Mouse (Mus musculus) embryonic facial prominence, embryonic 15.5 days (tissue): Measurements from ENCODE around the gene Hoxd4. TPM values are rescaled to one million over a fixed set of nuclear protein-coding genes. Genes with fewer than 3 reads are reported as not detected.

ENCODE experiments used
- ATAC-seq: fragments of 200-750 bp; cut with Nextera tagmentation; 2 replicates; pipeline ENCODE4 v1.8.0; 2017; ENCODE audit warnings: low read depth, moderate TSS enrichment; ENCODE audit not compliant: insufficient number of reproducible peaks, low FRiP score, low TSS enrichment
- H3K27ac ChIP-seq: fragments of 300-500 bp; sonication (generic); replicated peaks from 2 replicates; pipeline ENCODE4 v1.5.1; 2015; ENCODE audit warnings: mild to moderate bottlenecking, inconsistent platforms
- H3K27me3 ChIP-seq: fragments of 300-500 bp; sonication (generic); 2 replicates; pipeline ENCODE4 v1.6.1; 2015; ENCODE audit warnings: inconsistent platforms
- H3K36me3 ChIP-seq: fragments of 300-500 bp; sonication (generic); 2 replicates; pipeline ENCODE4 v1.6.1; 2015; ENCODE audit warnings: mild to moderate bottlenecking, inconsistent platforms
- H3K4me1 ChIP-seq: fragments of 300-500 bp; sonication (generic); 2 replicates; pipeline ENCODE4 v1.6.1; 2015; ENCODE audit warnings: inconsistent platforms
- H3K4me2 ChIP-seq: fragments of 300-500 bp; sonication (generic); replicated peaks from 2 replicates; pipeline ENCODE4 v1.6.1; 2015; ENCODE audit warnings: mild to moderate bottlenecking, inconsistent platforms
- H3K4me3 ChIP-seq: fragments of 300-500 bp; sonication (generic); replicated peaks from 2 replicates; pipeline ENCODE4 v1.5.1; 2015; ENCODE audit warnings: mild to moderate bottlenecking, inconsistent platforms
- H3K9ac ChIP-seq: fragments of 300-500 bp; sonication (generic); 2 replicates; pipeline ENCODE4 v1.6.1; 2015; ENCODE audit warnings: inconsistent platforms
- H3K9me3 ChIP-seq: fragments of 300-500 bp; sonication (generic); replicated peaks from 2 replicates; pipeline ENCODE4 v1.6.1; 2016; ENCODE audit warnings: inconsistent platforms
- whole genome bisulfite sequencing: fragments of 180-500 bp; shearing (Covaris S2); methylation state at CpG from one replicate; pipeline ENCODE4 v1.1.7; 2015; 5-methylcytosine and 5-hydroxymethylcytosine counted together
- polyA plus RNA-seq: library from polyadenylated mRNA; unstranded; fragments of >200 nt; fragmentation: Nextera tagmentation; extraction: Ambion mirVana; gene quantifications from 2 replicates; pipeline ENCODE4 v1.2.1, GENCODE M21; 2015

Gene Hoxd4
- polyA plus RNA-seq, 1 experiment from 2014 or later = 0.35 TPM

DNA sequence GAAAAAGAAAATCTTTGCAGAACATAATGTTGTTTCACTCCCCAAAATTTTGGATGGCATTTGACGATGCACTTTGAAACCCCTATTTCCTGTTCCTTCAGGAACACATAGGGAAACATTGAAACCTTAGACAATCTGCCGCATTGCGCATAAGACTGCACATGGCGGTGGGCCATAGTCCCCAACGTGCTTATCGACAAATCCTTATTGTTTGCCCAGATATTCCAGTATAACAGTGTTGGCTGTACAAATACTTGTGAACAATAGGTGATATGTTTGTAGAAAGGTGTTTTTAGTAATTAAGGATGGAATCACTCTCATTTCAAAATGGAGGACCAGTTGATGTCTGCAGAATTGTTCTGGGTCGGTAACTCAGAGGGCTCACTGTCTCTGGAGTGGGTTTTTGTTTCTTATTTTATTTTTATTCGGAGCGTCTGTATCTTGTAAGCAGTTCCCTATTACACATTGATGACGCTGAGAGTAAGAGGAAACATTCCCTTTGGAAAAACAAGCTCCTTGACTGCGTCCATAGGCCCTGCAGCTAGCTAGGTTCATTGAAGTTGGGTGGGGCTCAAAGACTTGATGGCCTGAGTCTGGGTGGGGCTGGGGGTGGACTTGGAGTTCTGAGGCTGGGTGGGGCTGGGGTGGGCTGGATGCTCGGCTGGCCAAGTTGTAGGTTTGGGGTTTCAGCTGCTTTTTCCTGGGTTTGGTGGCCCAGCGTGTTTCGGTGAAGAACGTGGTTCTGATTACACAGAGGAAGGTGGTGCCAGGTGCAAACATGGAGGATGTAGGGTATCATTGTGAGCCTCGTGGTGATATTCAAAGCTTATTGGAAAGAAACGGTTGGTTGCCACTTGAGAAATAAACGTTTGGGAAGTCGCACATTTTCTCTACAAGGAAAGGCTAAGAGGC, 1.8 kb downstream of the Hoxd4 start:
- H3K36me3 ChIP-seq = no peaks in the 10 kb centered on the region
- no peak overlapping the region for H3K4me2 ChIP-seq
- H3K4me3 ChIP-seq = peak overlapping the region; percentile 4; the same call in 1 of the 2 replicates
- H3K27ac ChIP-seq = no peak overlapping the region
- no peak for ATAC-seq
- peaks cover 94% of the 10 kb centered on the region for H3K27me3 ChIP-seq
- H3K9ac ChIP-seq = no peak overlapping the region
- no peaks in the 10 kb centered on the region for H3K9me3 ChIP-seq
- H3K4me1 ChIP-seq = peaks cover 11% of the 10 kb centered on the region
- WGBS = 6% methylated on average over 19 of the region's 19 CpGs

DNA sequence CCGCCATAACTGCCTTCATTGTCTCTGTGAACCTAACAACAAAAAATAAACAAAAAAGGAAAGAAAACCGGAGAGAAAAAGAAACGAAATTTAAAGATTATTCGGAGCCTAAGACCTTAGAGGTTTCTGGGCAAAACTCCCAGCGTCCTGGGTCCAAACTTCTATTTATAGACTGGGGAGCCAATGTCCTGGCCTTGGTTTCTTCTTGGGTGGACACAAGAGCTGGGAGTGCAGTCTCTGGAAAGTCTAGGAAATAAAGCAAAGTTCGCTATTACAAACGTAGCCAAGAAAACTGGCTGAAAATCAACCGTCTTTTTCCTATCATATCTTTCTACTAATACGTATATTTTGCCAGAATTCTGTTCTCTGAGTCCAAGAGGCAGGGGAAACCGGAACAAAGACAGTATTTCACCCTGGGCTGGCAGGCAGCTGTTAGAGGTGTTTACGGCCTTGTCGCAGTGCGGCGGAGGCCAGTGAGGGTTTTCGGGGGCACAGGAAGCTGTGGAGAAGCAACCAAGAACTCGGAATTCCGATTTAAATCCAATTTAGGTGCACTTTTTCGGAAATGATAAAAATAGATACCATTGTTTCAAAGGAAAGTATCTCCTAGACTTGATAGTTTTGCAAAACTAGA, 2.5 kb downstream of the Hoxd4 start:
- Histone ChIP-seq H3K4me1 (peaks cover 11% of the 10 kb centered on the region), H3K27ac (no peak overlapping the region), H3K36me3 (no peaks in the 10 kb centered on the region), H3K9ac (no peak overlapping the region), H3K27me3 (peaks cover 93% of the 10 kb centered on the region), H3K4me3 (no peak overlapping the region), H3K4me2 (no peak overlapping the region), H3K9me3 (no peaks in the 10 kb centered on the region)
- no peak for ATAC-seq
- 8% methylated on average over 18 of the region's 18 CpGs for WGBS

DNA sequence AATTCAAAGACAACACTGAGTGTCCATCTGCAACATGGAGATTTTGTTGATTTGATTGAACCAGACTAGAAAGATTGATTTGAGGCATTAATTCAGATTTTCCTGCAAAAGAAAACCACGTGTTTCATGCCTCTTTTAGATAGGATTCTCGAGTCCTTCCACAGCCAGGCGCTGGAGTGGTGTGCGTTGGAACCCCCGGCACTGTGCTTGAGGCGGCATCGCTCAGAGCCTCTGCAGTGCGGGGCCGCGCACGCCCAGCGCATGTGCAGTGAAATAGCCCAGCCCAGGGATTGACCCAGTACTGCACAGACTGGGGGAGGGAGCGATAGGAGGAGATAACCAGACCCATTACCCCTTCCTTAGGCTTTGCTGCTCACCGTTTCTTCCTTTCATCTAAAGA, 3.2 kb downstream of the Hoxd4 start:
- no peaks in the 10 kb centered on the region for H3K9me3 ChIP-seq
- 0 out of 2 replicates have a peak overlapping the region, but pooled peaks have one; percentile 10 for H3K4me3 ChIP-seq
- no peaks in the 10 kb centered on the region for H3K36me3 ChIP-seq
- peaks cover 11% of the 10 kb centered on the region for H3K4me1 ChIP-seq
- peaks cover 93% of the 10 kb centered on the region for H3K27me3 ChIP-seq
- H3K4me2 ChIP-seq = 0 out of 2 replicates have a peak overlapping the region, but pooled peaks have one; percentile 3
- no peak overlapping the region for H3K27ac ChIP-seq
- no peak for ATAC-seq
- 3% methylated on average over 14 of the region's 14 CpGs for WGBS
- H3K9ac ChIP-seq = no peak overlapping the region

DNA sequence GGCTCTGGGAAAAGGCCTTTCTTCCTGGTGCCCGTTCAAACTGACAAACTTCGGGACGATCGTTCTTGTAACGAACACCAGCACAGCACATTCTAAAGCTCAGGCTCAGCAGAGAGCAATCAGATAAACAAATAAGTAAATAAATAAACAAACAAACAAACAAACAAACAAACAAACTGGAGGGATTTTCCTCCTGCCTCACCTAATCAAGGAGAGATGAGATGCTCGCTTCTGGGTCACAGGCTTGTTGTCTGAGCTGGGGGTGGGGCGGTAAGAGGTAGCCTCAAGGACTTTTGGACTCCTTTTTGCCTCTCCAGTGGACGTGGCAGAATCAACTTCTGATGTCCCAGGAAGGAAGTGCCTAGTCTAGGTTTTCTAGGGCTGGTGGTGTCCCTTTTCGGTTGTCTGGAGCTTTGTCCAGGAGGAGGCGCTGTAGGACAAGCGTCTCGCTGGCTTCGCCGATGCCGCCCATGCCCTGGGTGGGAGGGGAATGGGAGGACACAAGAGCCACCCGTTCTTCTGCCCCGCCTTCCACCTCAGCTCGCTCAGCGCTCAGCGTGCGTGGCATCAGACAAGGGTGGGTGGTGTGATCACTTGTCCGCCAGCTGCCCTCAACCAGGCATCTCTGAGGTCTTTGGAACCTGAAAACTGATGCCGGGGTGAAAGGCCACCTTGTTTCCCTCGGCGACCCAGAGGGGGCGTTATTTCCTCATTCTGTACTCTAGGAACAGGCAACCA, 3.9 kb downstream of the Hoxd4 start:
- peak; percentile 78; the same call in 1 of the 2 replicates for ATAC-seq
- Histone ChIP-seq H3K27me3 (peaks cover 93% of the 10 kb centered on the region), H3K9ac (no peak overlapping the region), H3K9me3 (no peaks in the 10 kb centered on the region), H3K27ac (no peak overlapping the region), H3K4me1 (peaks cover 11% of the 10 kb centered on the region), H3K4me2 (peak overlapping the region; percentile 46), H3K4me3 (peak overlapping the region; percentile 22), H3K36me3 (no peaks in the 10 kb centered on the region)
- WGBS = 3% methylated on average over 26 of the region's 26 CpGs

DNA sequence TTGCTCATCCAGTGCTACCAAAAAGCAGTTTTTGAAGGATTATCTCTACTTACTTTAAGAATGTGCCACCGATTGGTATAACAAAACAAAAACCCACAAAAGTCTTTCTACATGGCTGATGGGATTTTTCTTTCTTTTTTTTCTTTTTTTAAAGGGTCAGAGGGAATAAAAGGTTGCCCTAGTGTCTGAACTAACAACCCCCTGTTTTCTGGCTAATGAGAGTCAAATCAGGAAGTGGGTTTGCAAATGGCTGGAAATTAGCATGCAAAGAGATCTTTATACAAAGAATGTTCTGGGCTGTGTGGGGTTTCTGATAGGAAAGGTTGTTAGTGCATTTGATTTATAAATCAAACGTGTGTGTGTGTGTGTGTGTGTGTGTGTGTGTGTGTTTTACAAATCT, 8.7 kb downstream of the Hoxd4 start:
- H3K9ac ChIP-seq = no peak overlapping the region
- peaks cover 96% of the 10 kb centered on the region for H3K27me3 ChIP-seq
- H3K36me3 ChIP-seq = no peaks in the 10 kb centered on the region
- no peak overlapping the region for H3K4me2 ChIP-seq
- no peak overlapping the region for H3K4me3 ChIP-seq
- no peaks in the 10 kb centered on the region for H3K9me3 ChIP-seq
- WGBS = 7% methylated on average over 2 of the region's 2 CpGs
- no peak for ATAC-seq
- H3K4me1 ChIP-seq = peaks cover 3% of the 10 kb centered on the region; the same call in 1 of the 2 replicates
- H3K27ac ChIP-seq = no peak overlapping the region

DNA sequence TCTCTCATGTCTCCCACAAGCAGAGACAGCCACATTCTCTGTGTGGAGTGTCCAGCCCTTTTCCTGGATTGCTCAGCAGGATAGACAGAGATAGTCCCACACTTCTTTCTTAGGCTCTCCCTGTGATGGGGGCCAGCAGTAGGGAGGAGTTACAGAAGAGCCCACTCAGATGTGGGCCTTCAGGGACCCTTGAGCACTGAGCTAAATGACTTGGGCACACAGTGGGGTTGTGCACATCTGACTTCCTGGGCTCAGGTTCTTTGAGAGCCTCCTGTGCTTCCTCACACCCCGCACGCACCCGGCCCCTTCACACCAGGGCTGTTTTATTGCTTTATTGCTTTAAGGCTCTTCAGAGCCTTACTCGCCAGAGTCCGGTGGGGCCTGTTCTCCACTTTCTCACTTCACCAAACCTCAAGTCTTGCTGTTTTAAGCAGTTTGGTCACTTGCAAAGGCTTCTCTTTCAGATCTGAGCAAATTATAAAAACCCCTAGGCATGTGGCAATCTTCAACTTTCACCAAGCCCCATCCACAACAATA, 9.3 kb downstream of the Hoxd4 start:
- Histone ChIP-seq H3K36me3 (no peaks in the 10 kb centered on the region), H3K4me3 (no peak overlapping the region), H3K27ac (no peak overlapping the region), H3K4me2 (no peak overlapping the region), H3K27me3 (peaks cover 97% of the 10 kb centered on the region), H3K4me1 (peaks cover under 1% of the 10 kb centered on the region; the same call in 1 of the 2 replicates), H3K9me3 (no peaks in the 10 kb centered on the region), H3K9ac (no peak overlapping the region)
- ATAC-seq = no peak
- 19% methylated on average over 5 of the region's 5 CpGs for WGBS

DNA sequence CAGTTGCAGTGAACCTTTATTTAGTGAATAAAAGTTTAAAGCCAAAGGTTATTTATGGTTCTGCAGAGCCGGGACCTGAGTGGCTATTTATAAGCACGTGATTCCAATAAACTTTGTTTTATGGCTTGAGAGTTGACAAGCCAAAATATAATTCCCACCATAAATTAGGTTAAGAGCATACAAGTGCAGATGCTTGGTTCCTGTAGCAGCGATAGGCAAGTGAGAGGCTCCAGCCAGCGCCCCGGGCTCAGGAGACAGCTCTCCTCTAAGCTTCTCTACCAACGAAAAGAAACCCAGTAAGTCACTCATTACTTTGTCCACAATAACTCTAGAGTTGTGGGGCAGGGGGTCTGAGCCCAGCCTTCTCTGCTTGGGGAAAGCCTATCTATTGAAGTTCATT, 10.2 kb downstream of the Hoxd4 start:
- H3K9ac ChIP-seq = no peak overlapping the region
- H3K4me3 ChIP-seq = no peak overlapping the region
- WGBS = 8% methylated on average over 6 of the region's 6 CpGs
- H3K36me3 ChIP-seq = no peaks in the 10 kb centered on the region
- ATAC-seq = no peak
- H3K4me1 ChIP-seq = no peaks in the 10 kb centered on the region
- H3K27ac ChIP-seq = no peak overlapping the region
- H3K9me3 ChIP-seq = no peaks in the 10 kb centered on the region
- H3K4me2 ChIP-seq = no peak overlapping the region
- peaks cover 97% of the 10 kb centered on the region for H3K27me3 ChIP-seq

DNA sequence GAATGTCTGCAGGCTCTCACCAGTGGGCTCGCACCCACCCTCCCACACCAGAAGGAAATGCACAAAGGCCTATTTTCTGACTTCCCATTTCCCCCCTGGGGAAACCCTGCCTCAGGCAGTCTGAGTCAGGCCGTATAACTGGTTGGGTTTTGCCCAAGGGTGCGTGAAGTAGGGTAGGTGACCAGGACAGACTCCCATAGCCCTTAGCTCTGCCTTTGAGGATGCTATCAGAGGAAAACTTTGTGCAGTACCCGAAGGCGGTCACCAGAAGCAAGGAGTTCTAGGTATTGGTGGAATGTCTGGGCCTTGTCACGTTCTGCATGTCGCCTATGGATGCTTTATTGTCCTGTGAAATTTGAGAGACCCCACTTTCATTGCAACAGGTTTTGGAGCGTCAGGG, 11.2 kb downstream of the Hoxd4 start:
- 13% methylated on average over 8 of the region's 8 CpGs for WGBS
- H3K4me2 ChIP-seq = no peak overlapping the region
- no peak for ATAC-seq

DNA sequence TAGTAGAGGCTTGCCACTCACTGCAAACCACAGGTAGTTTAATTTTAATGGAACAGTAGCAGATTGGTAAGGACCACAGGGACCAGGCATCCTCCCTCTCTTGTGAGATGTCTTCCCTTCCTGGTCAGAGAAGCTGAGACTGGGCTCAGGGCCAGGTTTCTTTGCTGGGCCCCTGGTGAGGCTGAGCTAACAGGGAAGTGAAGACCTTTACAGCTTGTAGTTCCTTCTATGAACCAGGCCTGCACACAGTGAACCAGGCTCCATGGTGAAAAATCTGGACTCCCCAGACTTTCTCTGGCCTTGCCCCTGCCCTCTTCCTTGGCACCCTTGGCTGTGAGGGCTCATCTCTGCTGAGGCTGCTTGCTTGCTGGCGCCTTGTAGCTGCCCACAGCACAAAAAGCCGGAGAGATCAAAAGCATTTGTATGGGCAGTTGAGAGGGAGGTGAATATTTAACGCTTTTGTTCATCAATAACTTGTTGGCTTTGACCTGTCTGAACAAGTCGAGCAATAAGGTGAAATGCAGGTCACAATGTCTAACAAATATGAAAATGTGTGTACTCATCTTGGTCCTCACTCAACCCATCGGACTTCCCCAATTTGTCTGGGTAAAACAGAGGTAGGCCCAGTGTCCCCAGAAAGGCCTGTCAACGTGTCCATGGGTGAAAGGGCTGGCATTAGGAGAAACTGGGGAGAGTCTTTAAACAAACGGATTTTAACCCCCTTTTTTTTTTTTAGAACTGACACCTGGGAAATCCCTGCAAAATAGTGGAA, 12.7 kb downstream of the Hoxd4 start:
- Histone ChIP-seq H3K9ac (no peak overlapping the region), H3K27ac (no peak overlapping the region), H3K27me3 (peaks cover 99% of the 10 kb centered on the region), H3K36me3 (no peaks in the 10 kb centered on the region), H3K4me1 (peaks cover 10% of the 10 kb centered on the region), H3K4me3 (no peak overlapping the region), H3K4me2 (no peak overlapping the region), H3K9me3 (no peaks in the 10 kb centered on the region)
- 22% methylated on average over 7 of the region's 7 CpGs for WGBS
- ATAC-seq = no peak

More for the DNA sequence above, 11.2 kb downstream of the Hoxd4 start:
- H3K36me3 ChIP-seq = no peaks in the 10 kb centered on the region
- peaks cover 97% of the 10 kb centered on the region for H3K27me3 ChIP-seq
- peaks cover 9% of the 10 kb centered on the region for H3K4me1 ChIP-seq
- H3K4me3 ChIP-seq = no peak overlapping the region
- no peak overlapping the region for H3K27ac ChIP-seq
- no peak overlapping the region for H3K9ac ChIP-seq
- H3K9me3 ChIP-seq = no peaks in the 10 kb centered on the region

DNA sequence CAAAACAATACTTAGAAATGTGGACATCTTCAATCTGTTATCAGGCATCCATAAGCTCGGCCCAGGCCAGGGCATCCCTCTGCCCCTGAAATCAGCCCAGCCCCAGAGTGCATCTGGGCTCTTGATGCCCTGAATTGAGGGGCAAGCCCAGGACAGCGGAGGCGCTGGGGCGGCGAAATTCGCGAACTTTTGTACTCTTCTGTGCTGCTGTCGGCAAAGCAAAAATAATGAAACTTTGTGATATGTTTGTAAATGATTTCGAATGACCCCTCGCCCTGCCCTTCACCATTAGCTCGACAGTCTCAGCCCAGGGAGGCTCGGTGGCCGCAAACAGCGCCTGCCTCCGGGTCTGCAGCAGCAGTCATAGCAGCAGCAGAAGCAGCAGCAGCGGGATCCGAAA, 13.4 kb downstream of the Hoxd4 start:
- H3K4me1 ChIP-seq = peaks cover 10% of the 10 kb centered on the region
- no peak overlapping the region for H3K9ac ChIP-seq
- no peak overlapping the region for H3K27ac ChIP-seq
- no peak overlapping the region for H3K4me3 ChIP-seq
- no peak overlapping the region for H3K4me2 ChIP-seq
- H3K36me3 ChIP-seq = no peaks in the 10 kb centered on the region
- WGBS = 15% methylated on average over 17 of the region's 17 CpGs
- H3K9me3 ChIP-seq = no peaks in the 10 kb centered on the region
- H3K27me3 ChIP-seq = peaks cover 97% of the 10 kb centered on the region
- ATAC-seq = no peak
